Mouse (Mus musculus) regulatory T cell (primary cell): ENCODE data around the gene Alg1.

Experiments
- in situ Hi-C: fragments of 300-600 bp; cut with MboI, MseI; formaldehyde crosslinking; loops from one replicate; pipeline ENCODE4 v1.15.1; 2025; ENCODE audit warnings: high pct_unique_total_duplicates

Alg1 gene

DNA sequence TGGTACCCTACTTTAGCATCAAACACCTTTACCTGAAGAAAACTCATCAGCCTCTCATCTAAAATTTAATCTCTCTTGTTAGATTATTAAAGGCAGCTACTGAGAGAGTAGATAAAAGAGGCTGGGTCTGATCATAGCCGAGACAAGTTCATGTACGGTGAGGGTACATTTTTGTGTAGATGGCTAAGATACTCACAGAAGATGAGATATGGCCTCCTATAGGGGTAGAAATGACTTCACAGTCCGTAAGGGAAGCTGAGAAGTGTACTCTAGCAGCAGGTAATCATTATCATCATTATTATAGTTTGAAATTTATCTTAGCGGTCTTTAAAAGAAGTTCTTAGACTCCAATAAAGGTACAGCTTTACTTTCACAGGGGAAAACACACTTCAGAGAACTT is 439 bp upstream of the Alg1 start:
- in situ Hi-C loops: no loop called here

DNA sequence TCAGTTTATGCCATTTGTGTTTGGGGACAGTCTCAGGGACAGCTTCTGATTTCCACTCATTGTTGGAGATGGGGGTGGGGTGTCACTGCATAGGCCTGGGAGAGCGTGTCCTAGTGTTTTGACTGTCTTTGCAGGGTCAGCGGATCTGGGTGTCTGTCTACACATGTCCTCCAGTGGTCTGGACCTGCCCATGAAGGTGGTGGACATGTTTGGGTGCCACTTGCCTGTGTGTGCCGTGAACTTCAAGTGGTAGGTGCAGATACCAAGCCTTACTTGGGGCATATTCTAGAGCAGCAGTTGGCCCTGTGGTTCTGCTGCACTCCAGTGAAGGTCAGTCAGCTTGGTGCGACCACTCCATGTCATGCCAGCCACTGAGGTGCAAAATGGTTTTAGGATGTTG is 8.9 kb downstream of the Alg1 start:
- in situ Hi-C loops: no loop called here

DNA sequence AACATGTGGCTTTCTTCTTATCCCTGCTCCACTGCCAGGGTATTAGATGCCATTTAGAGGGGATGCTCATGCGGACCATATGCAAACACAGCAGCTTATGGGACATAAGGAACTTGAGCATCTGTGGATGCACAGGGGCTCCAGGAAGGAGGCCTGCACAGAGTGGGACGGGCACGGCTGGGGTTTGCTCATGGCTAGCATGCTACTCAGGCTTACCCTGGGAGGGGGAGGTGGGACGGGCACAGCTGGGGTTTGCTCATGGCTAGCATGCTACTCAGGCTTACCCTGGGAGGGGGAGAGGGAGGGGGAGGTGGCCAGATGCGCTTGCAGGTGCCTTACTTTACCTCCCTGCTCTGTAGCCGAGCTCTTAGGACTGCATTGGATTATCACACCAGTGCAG is 9.5 kb downstream of the Alg1 start:
- in situ Hi-C loops: no loop called here

DNA sequence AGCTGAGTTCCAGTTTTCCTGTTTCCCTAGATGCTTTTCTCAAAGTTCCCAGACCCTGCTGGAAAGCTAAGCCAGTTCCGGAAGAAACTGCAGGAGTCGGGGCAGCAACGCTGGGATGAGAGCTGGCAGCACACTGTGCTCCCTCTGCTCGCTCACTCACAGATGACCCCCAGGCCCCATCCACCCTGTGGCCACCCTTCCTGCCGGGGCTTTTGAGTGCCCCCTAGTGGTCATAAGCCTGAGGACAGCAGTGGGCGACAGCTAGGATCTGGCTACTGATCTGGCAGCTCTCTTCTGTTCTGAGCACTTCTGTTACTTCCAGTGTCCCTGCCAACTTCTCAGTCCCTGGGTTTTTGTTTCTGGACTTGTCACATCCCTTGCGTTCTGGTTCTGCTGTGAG is 11.0 kb downstream of the Alg1 start:
- in situ Hi-C loops: no loop called here

DNA sequence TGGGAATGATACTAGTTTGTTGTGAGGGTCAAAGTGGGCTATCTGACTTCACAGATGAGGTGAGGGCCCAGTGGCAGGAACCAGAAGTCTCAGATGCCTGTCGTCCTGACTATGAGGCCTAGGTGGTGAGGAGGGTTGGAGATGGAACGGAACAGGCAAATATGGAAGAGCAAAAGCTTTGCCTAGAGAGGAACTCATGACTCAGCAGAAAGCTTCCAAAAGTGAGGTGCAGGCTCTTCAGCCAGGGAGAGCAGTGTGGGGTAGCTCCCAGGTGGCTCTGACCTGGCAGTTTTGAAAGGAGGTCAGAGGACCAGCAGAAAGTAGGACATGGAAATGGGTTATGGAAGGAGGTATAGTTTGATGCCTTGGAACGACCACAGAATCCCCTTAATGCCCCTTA is 17.5 kb downstream of the Alg1 start:
- in situ Hi-C loops: loop anchor here (10.0 kb wide), 1 partner anchor 46 kb away; the partner anchor contains the start of gene Nagpa

DNA sequence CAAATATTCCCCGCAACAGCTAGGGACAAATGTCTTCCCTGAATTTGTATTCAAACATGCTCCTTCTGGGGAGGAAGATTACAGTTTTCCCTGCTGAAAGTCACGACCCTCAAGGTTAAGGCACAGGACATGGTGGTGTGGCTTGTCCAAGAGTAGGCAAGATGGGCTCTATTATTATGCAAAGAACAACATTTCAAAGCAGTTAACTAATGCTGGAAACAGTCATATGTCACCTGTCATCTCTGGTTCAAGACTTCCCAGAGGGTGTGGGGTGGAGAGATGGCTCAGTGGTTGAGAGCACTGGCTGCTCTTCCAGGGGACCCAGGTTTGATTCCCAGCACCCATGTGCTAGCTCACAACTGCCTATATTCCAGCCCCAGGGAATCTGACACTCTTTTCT is 18.8 kb downstream of the Alg1 start:
- in situ Hi-C loops: loop anchor here (10.0 kb wide), 1 partner anchor 47 kb away; the partner anchor contains the start of gene Nagpa

DNA sequence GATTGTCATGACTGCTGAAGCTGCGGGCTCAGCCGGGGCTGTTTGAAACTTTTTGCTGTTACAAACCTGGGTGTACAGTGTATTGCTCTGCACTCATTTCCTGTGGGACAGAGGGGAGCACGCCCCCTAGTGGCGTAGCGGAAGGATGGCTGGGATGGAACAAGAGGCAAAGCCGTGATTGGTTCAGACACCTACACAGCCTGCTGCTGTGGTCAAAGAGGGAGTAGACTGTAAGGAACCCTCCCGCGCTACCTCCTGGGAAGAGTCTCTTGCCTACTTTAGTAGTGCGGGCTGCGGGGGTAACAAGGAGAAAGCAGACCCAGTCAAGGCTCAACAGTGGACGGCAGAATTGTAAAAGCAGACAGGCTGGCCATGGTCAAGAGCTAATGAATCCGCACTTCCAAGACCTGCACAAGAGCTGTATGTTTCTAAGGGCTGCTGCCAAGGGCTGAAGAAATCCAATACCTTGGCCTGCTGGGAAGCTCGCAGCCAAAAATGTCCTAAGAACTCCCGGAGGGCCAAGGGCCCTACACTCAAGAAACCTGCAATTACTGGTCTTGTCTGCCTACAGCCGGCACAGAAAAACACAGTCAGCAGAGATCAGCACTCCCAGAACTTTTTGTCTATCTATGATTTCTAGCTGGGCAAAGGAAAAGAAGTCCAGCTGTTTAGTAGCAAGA is 21.1 kb downstream of the Alg1 start:
- in situ Hi-C loops: loop anchor here (10.0 kb wide), 1 partner anchor 50 kb away; the partner anchor contains the start of gene Nagpa

DNA sequence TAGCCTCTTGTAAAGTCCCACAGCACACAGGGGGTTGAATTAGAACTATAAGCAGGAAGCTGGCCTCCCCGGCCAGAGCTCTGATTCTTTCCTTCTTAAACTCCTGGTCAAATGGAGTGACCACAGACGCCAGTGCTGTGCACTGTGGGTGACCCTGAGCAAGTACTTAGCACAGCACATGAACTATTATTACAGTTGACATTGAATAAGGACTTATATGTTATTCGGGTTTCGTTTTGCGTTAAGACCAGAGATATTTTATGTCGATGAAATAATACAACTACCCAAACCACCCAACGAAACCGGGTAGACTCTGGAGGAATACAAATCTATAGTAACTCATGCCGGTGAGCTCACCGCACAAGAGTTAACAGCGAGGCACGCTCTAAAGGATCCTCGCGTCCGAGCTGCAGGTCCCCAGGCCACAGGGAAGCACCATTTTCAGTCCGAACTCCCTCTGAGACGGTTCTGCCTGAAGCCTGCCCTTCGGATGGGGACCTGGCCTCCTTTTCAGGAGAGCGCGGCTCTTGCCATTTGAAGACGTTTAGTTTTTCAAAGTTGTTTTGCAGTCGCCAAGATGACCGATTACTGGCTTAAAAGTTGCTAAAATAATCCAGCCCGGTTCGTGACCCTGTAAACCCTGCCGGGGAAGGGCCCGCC is 21.8 kb downstream of the Alg1 start:
- in situ Hi-C loops: loop anchor here (10.0 kb wide), 1 partner anchor 50 kb away; the partner anchor contains the start of gene Nagpa

DNA sequence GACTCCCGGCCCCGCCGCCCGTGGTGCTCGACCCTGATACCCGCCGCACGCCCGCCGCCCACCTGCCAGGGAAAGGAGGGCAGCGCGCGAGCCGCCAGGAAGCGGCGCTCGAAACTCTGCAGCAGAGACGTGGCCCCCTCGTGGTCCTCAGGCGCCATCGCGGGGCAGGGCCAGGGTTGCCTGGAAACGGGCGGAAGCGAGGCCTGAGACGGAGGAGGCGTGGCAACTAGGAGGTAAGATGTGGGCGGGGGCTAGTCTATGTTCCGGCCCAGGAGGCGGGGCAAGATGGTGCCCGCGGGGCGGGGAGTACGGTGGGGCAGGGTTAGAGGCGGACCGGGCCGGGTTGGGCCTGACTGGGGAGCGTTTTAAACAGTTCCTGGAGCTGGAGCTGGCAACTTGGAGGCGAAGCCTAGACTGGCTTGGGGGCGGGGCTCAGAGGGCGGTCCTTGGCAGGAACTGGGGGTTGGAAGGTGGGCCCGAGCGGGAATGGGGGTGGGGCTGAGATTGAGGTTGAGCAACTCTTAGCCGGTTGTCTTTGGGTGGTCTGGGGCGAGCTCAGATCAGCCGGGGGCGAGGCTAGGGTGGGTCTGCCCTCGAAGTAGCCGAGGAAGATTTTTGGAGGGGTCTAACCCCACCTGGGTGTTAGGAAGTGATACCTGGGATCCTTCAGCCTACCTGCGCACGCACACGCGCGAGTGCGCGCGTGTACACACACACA is 22.5 kb downstream of the Alg1 start, which contains the start of gene Eef2kmt:
TSS of gene Eef2kmt (minus strand) at position 205 of the 718 bp plus-strand sequence.
- in situ Hi-C loops: loop anchor here (10.0 kb wide), 1 partner anchor 51 kb away; the partner anchor contains the start of gene Nagpa

DNA sequence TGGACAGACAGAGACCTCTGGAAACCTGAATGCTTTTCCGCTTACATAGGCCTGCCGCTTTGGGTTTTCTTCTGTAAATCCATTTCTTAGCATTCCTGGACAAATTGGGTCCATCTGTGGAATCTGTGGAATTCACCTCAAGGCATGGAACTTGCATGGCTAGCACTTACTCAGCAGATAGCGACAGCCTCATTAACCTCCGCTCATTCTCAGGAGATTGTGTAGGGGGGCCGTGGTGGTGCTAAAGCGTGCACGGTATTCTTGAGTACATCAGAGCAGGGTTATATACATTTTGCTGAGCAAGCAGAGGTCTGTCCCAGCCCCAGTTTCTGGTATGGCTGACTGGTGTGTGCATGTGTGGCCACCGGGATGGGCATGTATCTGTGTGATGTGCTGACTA is 29.7 kb downstream of the Alg1 start:
- in situ Hi-C loops: loop anchor here (10.0 kb wide), 1 partner anchor 1628 kb away; no protein-coding TSS in a partner anchor

DNA sequence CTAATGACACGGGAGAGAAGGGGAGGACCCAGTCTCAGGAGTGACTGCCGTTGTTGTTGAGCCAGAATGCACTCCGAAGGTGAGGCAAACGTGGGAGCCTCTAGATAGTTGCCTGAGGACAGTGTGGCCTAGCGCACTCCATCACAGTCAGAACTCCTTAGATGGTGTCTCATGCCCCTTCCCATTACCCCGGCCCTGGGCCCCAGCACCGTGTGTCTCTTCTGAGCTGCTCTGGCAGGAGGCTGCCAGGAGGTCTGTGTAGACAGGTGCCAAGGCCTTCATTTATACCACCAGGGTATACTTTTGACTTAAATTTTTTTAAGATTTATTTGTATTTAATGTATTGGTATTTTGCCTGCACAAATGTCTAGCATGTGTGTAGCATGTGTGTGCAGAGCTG is 30.5 kb downstream of the Alg1 start:
- in situ Hi-C loops: loop anchor here (10.0 kb wide), 1 partner anchor 1629 kb away; no protein-coding TSS in a partner anchor

DNA sequence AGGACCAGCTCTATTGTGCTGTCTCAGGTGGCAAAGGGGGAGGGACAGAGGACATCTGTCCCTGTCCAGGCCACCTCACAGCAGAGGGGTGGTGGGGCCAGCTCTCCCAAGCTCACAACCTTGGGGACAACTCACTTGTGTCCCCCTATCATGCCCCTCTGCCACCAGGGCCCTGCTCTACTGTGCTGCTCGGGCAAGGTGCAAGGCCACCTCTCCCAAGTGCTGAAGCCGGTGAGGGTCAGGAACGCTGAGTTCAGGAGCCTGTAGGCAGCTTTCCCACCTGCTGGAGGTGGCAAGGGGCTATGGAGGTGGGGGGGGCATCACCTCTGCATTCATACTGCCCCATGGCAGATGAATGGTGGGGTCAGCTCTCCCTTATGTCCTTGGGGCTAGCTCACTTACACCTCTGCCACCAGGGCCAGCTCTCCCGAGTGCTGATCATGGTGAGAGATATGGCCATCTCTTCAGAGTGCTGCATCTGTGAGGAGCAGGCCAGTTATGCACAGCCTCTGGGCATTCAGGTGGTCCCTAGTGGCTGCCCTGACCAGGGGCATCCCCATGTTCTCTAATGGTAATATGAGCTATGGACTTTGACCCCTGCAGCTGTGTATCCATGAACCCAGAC is 38.1 kb downstream of the Alg1 start:
- in situ Hi-C loops: no loop called here

DNA sequence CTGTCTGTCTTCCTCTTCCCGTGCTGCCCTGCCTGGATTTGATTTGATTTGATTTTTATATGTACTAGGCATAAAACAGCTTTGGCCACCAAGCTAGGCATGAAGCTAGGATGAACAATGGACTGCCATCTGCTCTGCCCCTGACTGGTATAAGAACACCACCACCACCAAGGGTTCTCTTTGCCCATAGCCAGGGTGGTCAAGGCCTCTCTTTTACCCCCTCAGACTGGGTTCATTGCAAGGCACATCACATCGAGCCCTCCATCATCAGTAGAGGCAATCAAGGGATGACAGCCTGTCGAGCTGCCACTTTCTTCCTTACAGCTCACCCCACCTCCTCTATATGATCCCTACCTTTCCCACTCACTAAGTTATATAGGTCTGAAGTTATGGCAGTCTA is 39.0 kb downstream of the Alg1 start:
- in situ Hi-C loops: no loop called here

DNA sequence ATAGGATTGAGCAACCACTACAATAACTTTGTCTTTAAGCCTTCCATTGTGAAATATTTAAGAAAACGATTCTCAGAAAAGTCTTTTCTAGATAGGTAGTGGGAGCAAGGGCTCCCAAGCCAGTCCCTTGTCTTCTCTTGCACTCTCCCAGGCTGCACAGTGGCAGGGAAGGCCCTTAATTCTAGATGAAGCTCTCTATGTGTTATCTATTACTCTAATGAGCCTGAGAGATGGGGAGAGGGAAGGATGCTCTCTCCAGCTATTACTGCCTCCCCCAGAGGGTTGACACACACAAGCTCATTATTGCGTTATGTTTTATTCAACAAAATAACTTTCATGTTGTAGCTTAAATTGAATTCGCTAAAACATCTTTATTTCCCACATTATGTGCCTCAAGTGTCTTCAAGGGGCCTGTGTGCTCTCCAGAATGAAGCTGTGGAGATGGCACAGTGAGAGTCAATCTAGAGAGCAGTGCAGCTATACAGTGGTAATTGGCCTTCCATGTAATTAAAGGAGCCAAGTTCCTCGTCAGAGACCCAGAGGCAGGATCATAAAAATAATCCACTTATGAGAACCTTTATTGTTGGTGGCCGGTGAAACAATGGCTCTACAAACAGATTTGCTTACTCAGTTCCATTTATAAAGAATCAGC is 46.3 kb downstream of the Alg1 start:
- in situ Hi-C loops: no loop called here

DNA sequence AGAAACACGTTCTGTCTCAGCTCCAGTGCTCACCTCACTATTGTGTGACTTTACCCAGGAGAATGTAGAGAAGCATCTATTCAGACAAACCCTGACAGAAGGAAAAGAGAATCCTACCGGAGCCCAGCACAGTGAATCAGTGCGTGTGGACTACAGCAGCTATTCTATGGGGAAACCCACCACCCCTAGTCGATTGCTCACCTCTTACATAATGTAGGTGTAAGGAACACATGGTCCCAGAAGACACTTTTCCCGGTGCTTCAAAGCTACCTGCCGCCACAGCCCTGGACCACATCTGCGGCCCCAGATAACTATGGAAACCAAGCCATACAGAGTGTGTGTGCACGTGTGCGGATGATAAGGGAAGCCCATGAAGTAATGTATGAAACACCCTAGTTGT is 49.3 kb downstream of the Alg1 start:
- in situ Hi-C loops: no loop called here

DNA sequence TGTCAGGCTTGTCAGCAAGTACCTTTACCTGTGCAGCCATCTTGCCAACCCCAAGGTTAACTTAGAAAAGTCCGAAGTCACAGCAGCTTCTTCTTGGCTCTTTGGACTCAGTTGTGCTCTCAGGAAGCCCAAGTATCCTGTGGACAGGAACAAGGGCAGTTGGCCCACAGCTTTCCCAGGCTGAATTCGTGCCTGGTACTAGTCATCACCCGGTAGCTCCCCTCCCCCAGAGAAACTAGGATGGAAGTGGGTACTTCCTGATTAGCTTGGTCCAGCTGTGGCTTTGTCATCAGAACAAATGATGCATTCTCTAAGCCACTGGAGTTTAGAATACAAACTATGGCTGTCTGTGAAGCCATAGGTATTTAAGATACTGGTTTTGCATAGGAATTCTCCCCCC is 52.0 kb downstream of the Alg1 start:
- in situ Hi-C loops: no loop called here
